Mouse (Mus musculus) spleen, adult 18-20 months (tissue): ENCODE data around the gene Hes1.

Source experiments
- DNase-seq, 2 experiments: peaks; one replicate each; pipeline ENCODE4 v3.0.0; 2022; ENCODE audit warnings: mixed read lengths in 2 of 2

Hes1 gene

DNA sequence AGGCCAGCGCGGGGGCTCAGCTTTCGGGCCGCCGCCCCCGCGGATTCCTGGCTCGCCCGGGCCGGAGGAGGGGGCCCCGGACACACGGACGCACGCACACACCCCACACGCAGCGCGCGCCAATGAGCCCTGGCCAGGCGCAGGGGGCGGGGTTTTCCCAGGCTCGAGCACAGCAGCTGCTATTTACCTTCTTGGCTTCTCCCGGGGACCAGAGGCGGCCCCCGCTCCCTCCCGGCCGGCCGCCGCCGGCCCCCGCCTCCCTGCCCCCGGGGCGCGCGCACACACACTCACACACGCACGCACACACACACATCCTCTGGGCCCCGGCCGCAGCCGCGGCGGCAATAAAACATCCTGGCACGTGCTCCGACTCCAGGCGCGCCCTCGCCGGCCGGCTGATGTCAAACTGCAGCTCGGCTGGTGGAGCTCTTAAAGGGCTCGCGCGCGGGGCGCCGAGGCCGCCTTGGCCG, at the start of gene Hes1:
Gene Hes1, plus strand, starts transcription at position 401 of the 470 bp plus-strand sequence.
- peak; percentile 81 to 83 for DNase-seq

GRCm38 (mm10) chr16:30016064-30016463, 48.1 kb upstream of the Hes1 start:
- no peak for DNase-seq

DNA sequence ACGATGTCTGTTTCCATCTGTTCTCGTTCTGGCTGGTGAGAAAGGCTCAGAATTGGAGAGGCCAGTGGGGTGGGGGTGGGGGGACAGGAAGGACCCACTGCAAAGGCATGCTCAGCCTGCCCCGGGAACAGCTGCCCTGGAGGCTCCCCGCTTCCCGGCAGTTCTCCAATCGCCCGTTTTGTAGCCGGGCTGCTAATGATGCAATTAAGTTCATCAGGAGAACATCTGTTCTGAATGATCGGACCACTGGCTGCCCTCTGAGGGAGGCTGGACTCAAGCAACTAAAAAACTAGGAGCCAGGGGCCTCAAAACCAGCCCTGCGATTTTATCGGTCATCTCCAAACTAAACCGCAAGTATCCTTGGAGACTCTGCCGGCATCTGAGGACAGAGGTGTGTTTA, 44.1 kb upstream of the Hes1 start:
- no peak for DNase-seq

GRCm38 (mm10) chr16:30022352-30022751, 41.8 kb upstream of the Hes1 start:
- DNase-seq: no peak

- DNase-seq: peak; percentile 35 to 37
These were observed 41.0 kb upstream of the Hes1 start for GRCm38 (mm10) chr16:30022890-30023797.

GRCm38 (mm10) chr16:30024681-30025262, 39.4 kb upstream of the Hes1 start:
- DNase-seq: peak; percentile 62 to 65

GRCm38 (mm10) chr16:30028184-30028583, 36.0 kb upstream of the Hes1 start:
- no peak for DNase-seq

DNA sequence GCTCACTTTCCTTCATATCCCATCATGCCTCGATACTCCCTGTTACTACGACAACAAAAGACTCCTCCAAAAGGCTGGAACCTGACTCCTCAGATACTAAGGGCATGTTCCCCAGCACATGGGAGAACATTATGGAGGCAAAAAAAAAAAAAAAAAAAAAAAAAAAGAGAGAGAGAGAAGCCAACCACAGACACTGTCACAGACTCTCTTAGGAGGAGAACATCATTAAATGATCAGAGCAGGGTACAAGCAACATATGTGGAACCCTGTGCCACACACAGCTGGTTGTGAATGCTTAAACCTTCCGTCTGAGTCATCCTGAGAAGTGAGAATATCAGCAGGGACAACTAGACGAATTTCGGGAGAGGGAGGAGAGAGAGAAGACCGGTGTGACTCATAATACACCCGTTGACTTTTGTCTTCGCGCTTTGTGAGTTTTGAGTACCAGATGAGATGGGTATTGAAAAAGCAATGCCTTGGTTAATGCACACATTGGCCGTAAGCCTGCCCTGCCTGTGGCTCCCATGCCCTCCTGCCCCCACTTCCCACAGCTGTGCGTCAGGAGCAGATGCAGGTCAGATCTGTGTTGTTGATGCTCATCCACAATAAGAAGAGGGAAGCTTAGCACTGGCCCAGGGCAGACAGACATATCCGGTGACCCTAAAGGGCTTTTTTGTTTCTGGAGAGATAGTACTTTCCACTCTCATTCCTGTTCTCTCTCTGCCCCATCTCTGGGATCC, 34.8 kb upstream of the Hes1 start:
- no peak for DNase-seq

DNA sequence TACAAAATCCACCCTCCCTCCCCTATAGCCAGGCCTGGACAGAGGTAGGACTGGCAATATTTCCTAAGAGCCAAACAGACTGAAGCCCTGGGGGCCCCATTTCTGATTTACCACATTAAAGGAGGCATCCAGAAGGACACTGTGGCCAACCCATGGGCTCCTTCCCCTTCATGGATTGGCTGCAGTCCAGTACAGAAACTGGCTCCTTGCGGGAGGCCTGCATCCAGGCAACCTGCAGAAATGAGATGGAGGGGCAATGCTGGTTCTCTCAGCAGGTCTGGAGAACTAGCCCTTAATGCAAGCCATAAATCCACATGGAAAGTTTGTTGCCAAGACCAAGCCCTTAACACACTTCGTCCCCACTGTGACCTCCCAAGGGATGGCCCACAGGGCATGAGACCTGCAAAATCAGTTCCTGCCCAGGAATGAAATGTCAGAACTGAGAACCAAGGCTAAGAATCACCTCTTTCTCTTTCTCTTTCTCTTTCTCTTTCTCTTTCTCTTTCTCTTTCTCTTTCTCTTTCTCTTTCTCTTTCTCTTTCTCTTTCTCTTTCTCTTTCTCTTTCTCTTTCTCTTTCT, 31.8 kb upstream of the Hes1 start:
- DNase-seq: no peak

DNA sequence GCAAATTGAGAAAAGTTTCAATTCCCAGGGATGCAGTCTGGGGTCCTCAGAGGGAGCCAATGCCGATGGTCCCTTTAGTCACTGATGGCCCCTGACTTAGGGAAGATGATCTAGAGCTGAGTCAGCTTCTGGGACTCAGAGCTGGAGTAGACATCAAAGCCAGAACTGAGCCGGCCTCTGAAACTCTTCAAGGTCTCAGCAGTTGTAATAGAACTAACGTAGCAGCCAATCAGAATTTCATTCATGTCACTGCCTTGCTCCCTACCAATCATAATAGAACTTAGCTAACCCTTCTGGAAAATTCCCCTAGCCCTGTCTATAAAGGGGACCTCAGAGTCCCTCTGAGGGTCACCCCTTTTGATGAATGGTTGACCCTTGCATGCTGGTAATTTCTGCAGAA, 30.8 kb upstream of the Hes1 start:
- DNase-seq: no peak

DNA sequence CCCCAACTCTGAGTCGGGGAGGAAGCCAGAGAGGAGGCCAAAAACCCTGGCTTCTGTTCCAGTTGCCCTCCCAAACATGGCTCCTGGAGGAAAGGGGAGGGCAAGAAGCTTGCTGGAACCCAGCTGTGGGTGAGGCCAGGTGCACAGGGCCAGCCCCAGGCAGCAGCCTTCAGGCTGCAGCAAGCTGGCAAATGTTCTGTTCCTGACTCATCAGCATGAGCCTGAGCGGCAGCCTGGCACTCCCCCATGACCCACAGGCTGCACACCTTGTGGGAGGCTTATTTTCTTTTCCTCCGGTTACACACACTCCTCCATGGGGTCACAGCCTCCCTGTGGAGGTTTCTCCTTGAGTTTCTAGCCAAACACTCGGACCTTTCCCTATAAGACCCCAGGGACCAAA, 30.2 kb upstream of the Hes1 start:
- DNase-seq: no peak

DNA sequence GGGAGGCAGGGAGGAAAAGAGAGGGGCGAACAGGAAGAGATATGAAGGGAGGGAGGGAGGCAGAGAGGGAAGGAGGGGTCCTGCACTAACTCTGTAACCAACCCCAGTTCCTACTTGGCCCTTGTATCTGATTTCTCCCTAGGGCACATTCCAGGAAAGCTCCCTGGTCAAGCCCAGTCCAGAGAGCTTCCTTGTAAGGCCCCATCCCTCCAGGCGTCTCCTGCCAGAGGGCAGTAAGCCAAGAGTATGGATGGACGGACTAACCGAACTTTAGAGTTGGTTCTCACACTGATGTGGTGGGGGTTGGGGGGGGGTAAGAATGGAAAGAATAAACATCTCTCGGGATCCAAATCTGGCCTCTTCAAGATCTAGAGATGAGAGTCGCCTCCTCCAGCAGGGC, 29.7 kb upstream of the Hes1 start:
- DNase-seq: no peak

DNA sequence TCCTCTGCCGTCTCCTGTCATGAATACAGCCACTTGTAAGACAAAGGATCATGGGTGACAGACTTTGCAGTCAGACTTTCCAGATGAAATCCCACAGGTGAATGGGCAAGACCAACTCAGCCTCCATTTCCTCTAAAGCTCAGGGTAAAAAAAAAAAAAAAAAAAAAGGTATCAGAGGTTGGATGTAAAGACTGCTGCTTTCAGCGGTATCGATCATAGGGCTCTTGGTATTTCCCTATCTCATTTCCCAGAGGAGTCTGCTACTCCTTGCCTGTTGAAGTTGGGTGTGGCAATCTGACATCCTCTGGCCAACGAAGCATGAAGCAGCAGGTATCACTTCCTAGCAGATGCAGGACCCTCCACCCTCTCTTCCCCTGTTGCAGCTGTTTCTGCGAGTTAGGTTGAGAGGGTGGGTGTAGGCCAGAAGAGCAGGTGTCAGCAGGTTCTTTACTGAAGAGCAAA, 29.2 kb upstream of the Hes1 start:
- DNase-seq: peak; percentile 47 to 48

DNA sequence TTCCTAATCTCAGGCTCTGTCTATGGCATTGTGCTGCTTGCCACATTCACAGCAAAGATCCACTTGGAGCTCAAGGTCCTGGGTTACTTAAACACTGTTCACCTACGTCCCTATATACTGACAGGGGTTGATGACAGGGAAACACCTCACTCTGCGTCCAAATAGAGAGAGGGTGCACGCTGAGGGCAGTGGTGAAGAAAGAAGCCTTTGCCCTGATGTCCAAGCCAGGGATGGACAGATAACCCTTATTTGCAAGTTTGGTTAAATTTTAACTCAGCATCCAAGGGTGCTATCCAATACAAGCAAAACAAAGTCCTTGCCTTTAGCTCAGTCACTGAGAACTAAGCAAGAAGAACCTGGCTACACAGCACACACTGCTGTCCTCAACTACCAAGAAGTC, 28.1 kb upstream of the Hes1 start:
- no peak for DNase-seq

- DNase-seq: peak; percentile 70 to 86
These were observed 25.3 kb upstream of the Hes1 start for GRCm38 (mm10) chr16:30038663-30039593.

GRCm38 (mm10) chr16:30039841-30040240, 24.3 kb upstream of the Hes1 start:
- DNase-seq: no peak

- no peak for DNase-seq
These were observed 21.3 kb upstream of the Hes1 start for GRCm38 (mm10) chr16:30042859-30043258.

DNA sequence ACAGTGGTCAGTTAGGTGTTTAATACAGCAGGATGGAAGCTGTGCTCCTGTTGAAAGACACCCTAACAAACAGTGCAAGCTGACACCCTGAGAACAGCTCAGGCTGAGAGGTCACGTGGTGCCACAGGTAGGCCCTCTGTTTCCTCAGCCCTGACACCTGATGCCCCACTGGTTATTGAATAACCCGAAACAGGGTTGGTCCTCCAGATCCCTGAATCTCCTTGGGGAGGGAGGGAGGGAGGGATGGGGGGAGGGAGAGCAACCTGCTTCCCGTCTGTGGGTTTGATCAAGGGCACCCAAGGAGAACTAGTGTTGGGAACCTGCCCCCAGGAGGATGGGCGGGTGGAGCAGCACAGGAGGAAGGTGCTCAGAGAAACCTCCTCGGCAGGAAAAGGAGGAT, 18.6 kb upstream of the Hes1 start:
- no peak for DNase-seq

- DNase-seq: no peak
These were observed 17.2 kb upstream of the Hes1 start for GRCm38 (mm10) chr16:30047010-30047409.

- DNase-seq: no peak
These were observed 16.8 kb upstream of the Hes1 start for GRCm38 (mm10) chr16:30047421-30047831.

- DNase-seq: no peak
These were observed 13.3 kb upstream of the Hes1 start for GRCm38 (mm10) chr16:30050767-30051490.
